Mouse (Mus musculus) stomach, embryonic 16.5 days (tissue): ENCODE results near the gene Chpf2. TPM values are rescaled to one million over a fixed set of nuclear protein-coding genes. Genes with fewer than 3 reads are reported as not detected.
"Not testable (repeated sequence)": the region's sequence is repeated elsewhere in the genome, so short reads cannot be mapped to it uniquely, and the experiment has no call there.

Experiments used
- ATAC-seq: fragments of 200-750 bp; cut with Nextera tagmentation; 2 replicates; pipeline ENCODE4 v1.8.0; 2017; ENCODE audit warnings: moderate number of reproducible peaks, moderate TSS enrichment; ENCODE audit not compliant: insufficient read depth, low FRiP score
- H3K27ac ChIP-seq: fragments of 300-500 bp; sonication (generic); 2 replicates; pipeline ENCODE4 v1.5.1; 2014; ENCODE audit warnings: low read length
- H3K27me3 ChIP-seq: fragments of 300-500 bp; sonication (generic); 2 replicates; pipeline ENCODE4 v1.6.1; 2014; ENCODE audit warnings: low read length, control low read depth, mixed read lengths; ENCODE audit not compliant: control insufficient read depth, insufficient read depth
- H3K36me3 ChIP-seq: fragments of 300-500 bp; sonication (generic); 2 replicates; pipeline ENCODE4 v1.6.1; 2014; ENCODE audit warnings: low read length; ENCODE audit not compliant: control insufficient read depth, insufficient read depth
- H3K4me1 ChIP-seq: fragments of 300-500 bp; sonication (generic); 2 replicates; pipeline ENCODE4 v1.6.1; 2014; ENCODE audit warnings: low read length, control low read depth, mixed read lengths; ENCODE audit not compliant: control insufficient read depth, insufficient read depth
- H3K4me2 ChIP-seq: fragments of 300-500 bp; sonication (generic); 2 replicates; pipeline ENCODE4 v1.6.1; 2014; ENCODE audit warnings: low read depth, low read length, mixed read lengths
- H3K4me3 ChIP-seq: fragments of 300-500 bp; sonication (generic); replicated peaks from 2 replicates; pipeline ENCODE4 v1.5.1; 2014; ENCODE audit warnings: mild to moderate bottlenecking, low read length
- H3K9ac ChIP-seq: fragments of 300-500 bp; sonication (generic); 2 replicates; pipeline ENCODE4 v1.6.1; 2014; ENCODE audit warnings: low read length
- H3K9me3 ChIP-seq: fragments of 300-500 bp; sonication (generic); replicated peaks from 2 replicates; pipeline ENCODE4 v1.6.1; 2016; ENCODE audit warnings: low read length, control low read depth; ENCODE audit not compliant: control insufficient read depth
- WGBS: fragments of 180-500 bp; shearing (Covaris S2); extraction: QIAGEN DNeasy Blood & Tissue Kit; methylation state at CpG from one replicate; pipeline ENCODE4 v1.1.7; 2014; 5-methylcytosine and 5-hydroxymethylcytosine counted together
- polyA plus RNA-seq: library from polyadenylated mRNA; unstranded; fragments of >200 nt; fragmentation: Nextera tagmentation; extraction: Ambion mirVana; gene quantifications from 2 replicates; pipeline ENCODE4 v1.2.1, GENCODE M21; 2015

Chpf2 gene
- polyA plus RNA-seq, 1 experiment from 2014 or later: 21.8 TPM

DNA sequence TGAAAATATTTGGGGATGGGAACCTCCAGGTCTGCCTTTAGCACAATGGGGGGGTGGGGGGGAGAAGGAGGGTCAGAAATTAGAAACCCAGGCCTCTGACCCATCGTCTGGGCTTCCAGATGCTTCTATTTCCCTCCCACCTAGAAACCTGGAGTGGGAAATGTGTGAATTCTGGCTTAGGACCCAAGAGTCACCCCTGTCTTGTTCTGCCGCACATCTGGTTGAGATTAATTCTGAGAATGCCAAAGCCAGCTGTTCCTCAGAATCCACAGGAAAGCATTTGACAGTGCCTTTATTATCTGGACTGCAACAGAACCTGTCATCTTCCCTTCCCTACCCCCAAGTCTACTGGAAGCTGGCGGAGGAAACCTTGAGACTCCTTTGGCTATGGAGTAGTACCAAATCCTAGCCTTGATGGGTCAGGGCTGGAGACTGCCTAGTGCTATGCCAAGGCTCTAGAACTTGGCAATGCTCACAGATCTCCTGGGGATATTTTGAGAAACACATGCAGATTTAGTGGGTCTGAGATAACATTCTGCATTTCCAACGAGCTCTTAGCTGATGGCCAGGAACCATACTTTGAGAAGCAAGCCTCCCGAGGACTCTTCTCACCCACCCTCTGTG is 32.8 kb upstream of the Chpf2 start:
- H3K4me2 ChIP-seq: no peak overlapping the region
- 55% methylated on average over 5 of the region's 5 CpGs for WGBS
- H3K9me3 ChIP-seq: no peaks in the 10 kb centered on the region
- H3K36me3 ChIP-seq: no peaks in the 10 kb centered on the region
- H3K27me3 ChIP-seq: no peaks in the 10 kb centered on the region; the same call in 1 of the 2 replicates
- peaks cover 8% of the 10 kb centered on the region; the same call in 1 of the 2 replicates for H3K4me1 ChIP-seq
- H3K9ac ChIP-seq: no peak overlapping the region
- H3K4me3 ChIP-seq: no peak overlapping the region
- no peak for ATAC-seq
- no peak overlapping the region for H3K27ac ChIP-seq

DNA sequence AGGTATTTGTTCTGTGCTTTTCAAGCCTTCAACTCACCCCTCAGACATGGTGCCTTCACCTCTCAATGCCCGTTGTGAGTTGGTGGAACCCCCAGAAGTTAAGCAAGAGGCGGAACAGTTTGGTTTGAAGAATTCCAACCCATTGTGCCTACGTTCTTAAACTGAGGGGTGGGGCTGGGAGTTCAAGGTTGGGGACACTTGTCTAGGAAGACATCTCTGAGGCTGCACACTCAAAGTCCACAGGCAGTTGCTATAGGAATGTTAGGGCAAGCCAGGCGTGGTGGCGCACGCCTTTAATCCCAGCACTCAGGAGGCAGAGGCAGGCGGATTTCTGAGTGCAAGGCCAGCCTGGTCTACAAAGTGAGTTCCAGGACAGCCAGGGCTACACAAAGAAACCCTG is 31.2 kb upstream of the Chpf2 start:
- not testable (repeated sequence) for ATAC-seq, H3K27ac ChIP-seq, H3K9ac ChIP-seq, H3K9me3 ChIP-seq, H3K4me1 ChIP-seq, H3K36me3 ChIP-seq, H3K4me3 ChIP-seq, H3K27me3 ChIP-seq, H3K4me2 ChIP-seq
- WGBS: 89% methylated on average over 7 of the region's 7 CpGs

GRCm38 (mm10) chr5:24556709-24557108 is 29.8 kb upstream of the Chpf2 start, which contains the start of gene 4931409K22Rik:
Gene 4931409K22Rik, minus strand, starts transcription at chr5:24556809.
- H3K4me1 ChIP-seq: no peaks in the 10 kb centered on the region
- no peak within 1 kb of the TSS for H3K27ac ChIP-seq
- 68% methylated on average over 2 of the region's 2 CpGs for WGBS
- ATAC-seq: no peak
- H3K9ac ChIP-seq: no peak within 1 kb of the TSS
- H3K9me3 ChIP-seq: no peaks in the 10 kb centered on the region
- H3K4me3 ChIP-seq: no peak within 1 kb of the TSS
- no peaks in the 10 kb centered on the region for H3K36me3 ChIP-seq
- H3K27me3 ChIP-seq: no peaks in the 10 kb centered on the region; the same call in 1 of the 2 replicates
- H3K4me2 ChIP-seq: no peak within 1 kb of the TSS

GRCm38 (mm10) chr5:24575948-24576347 is 10.6 kb upstream of the Chpf2 start:
- Histone ChIP-seq H3K36me3 (peaks cover 28% of the 10 kb centered on the region), H3K4me3 (peak overlapping the region; percentile 91; the same call in 1 of the 2 replicates), H3K27me3 (no peaks in the 10 kb centered on the region), H3K4me2 (peak overlapping the region; percentile 73), H3K9me3 (no peaks in the 10 kb centered on the region), H3K9ac (peak overlapping the region; percentile 89), H3K4me1 (peaks cover 9% of the 10 kb centered on the region), H3K27ac (no peak overlapping the region)
- no peak for ATAC-seq
- WGBS: 85% methylated on average over 1 of the region's 1 CpGs

DNA sequence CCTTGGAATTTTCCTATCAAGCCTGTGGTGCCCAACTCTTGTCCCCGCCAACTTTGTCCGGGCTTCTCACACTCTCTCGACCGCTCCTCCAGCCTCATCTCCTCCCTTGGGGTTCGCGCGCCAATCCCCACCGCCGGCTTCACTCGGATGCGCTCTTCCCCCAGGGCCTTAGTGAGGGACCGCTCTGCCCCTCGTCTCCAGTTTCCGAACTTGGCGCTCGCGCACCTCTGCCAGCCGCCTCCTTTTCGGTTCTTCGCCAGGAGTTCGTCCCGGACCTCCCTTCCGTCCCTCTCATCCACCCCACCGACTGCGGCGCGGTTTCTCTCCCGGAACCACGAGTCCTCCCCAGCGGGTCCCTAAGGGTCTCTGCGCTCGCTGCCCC is 9.7 kb upstream of the Chpf2 start:
- Histone ChIP-seq H3K4me1 (peaks cover 9% of the 10 kb centered on the region), H3K4me3 (peak overlapping the region; percentile 91), H3K36me3 (peaks cover 22% of the 10 kb centered on the region; the same call in 1 of the 2 replicates), H3K9ac (peak overlapping the region; percentile 89), H3K9me3 (no peaks in the 10 kb centered on the region), H3K4me2 (peak overlapping the region; percentile 73), H3K27ac (peak overlapping the region; percentile 74), H3K27me3 (no peaks in the 10 kb centered on the region)
- peak; percentile 18 for ATAC-seq
- under 1% methylated on average over 32 of the region's 32 CpGs for WGBS

DNA sequence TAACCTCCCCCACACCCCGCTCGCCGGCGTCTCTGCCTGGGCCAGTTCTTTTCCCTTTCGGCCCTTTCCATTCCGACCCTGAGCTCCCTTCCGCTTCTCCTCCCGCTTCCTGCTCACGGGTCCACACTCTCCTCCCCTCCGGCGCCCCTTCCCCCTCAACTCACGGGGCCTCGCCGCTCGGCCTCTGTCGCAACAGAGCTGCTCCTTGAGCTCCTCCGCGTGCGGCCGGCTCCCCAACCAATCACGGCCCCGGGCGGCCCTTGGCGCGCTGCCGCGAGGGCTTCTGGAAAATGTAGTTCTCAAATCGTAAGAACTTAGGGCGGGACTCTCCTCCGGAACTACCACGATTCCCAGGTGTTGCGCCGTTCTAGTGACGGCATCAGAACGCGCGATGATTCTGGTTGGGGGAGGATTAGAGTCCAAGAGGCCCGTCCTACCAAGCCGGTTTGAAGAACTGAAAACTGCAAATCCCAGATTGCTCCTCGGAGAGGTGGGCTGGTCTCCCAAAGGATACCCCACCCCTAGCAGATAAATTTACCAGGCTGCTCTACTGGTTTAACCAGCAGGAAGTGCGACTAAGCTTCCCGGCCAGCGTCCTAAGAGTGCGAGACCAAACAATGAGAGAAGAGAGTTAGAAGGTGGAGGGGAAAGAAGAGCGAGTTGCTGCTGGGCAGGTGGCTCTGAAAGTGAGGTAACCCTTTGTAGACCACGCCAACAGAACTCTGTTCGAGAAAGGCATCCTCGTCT is 9.2 kb upstream of the Chpf2 start, which contains the start of gene Abcf2:
TSS of gene Abcf2 (minus strand) at position 285 of the 747 bp plus-strand sequence.
- peak within 1 kb of the TSS; percentile 89 for H3K9ac ChIP-seq
- H3K9me3 ChIP-seq: no peaks in the 10 kb centered on the region
- H3K4me1 ChIP-seq: peaks cover 9% of the 10 kb centered on the region
- peaks cover 19% of the 10 kb centered on the region; the same call in 1 of the 2 replicates for H3K36me3 ChIP-seq
- H3K27me3 ChIP-seq: no peaks in the 10 kb centered on the region
- H3K4me3 ChIP-seq: peak within 1 kb of the TSS; percentile 91
- peak within 1 kb of the TSS; percentile 88 for H3K27ac ChIP-seq
- WGBS: under 1% methylated on average over 48 of the region's 48 CpGs
- peak within 1 kb of the TSS; percentile 73 for H3K4me2 ChIP-seq
- peak; percentile 98 for ATAC-seq

DNA sequence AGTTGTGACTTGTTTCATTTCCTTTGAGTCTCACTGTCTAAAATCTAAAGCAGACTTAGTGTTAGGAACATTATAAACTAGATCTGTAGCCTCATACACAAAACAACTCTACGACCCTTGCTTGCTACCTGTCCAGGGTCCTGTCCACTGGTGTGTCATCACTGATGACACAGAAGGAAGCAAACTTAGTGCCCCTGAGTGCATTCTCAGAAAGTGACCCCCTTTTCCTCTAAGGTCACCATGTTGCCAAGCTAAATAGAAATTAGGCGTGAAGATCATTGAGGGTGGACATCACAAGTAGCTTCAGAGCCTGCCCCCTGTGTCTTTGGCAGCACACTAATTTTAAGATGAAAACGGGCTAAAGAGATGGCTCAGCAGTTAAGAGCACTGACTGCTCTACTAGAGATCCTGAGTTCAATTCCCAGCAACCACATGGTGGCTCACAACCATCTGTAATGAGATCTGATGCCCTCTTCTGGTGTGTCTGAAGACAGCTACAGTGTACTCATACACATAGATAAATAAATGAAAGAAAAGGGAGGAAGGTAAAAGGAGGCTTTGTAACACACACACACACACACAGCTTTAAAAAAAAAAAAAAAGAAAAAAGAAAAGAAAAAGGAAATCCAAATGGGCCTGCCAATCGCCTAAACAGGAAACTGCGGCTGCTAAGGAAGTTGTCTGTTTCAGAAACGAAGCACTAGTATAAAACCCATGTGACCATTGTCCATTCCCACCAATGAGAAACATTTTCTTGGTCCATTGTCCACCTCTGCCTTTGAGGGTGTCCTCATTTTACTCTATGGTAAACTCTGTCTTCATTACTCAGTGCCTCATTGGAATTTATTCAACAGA is 8.2 kb upstream of the Chpf2 start:
- H3K4me2 ChIP-seq: peak overlapping the region; percentile 57
- H3K9me3 ChIP-seq: no peaks in the 10 kb centered on the region
- H3K27ac ChIP-seq: peak overlapping the region; percentile 88
- no peaks in the 10 kb centered on the region for H3K27me3 ChIP-seq
- H3K9ac ChIP-seq: peak overlapping the region; percentile 70
- WGBS: 65% methylated on average over 6 of the region's 6 CpGs
- H3K4me3 ChIP-seq: peak overlapping the region; percentile 91
- no peak for ATAC-seq
- H3K4me1 ChIP-seq: peaks cover 9% of the 10 kb centered on the region
- H3K36me3 ChIP-seq: peaks cover 11% of the 10 kb centered on the region; the same call in 1 of the 2 replicates

GRCm38 (mm10) chr5:24586106-24586505 is 435 bp upstream of the Chpf2 start:
- peak overlapping the region; percentile 70 for H3K27ac ChIP-seq
- ATAC-seq: 0 out of 2 replicates have a peak, but pooled peaks have one; percentile 15
- H3K4me2 ChIP-seq: peak overlapping the region; percentile 92
- peak overlapping the region; percentile 90 for H3K4me3 ChIP-seq
- H3K4me1 ChIP-seq: peaks cover 15% of the 10 kb centered on the region
- 12% methylated on average over 8 of the region's 8 CpGs for WGBS
- no peaks in the 10 kb centered on the region for H3K9me3 ChIP-seq
- no peaks in the 10 kb centered on the region for H3K36me3 ChIP-seq
- H3K9ac ChIP-seq: peak overlapping the region; percentile 87
- no peaks in the 10 kb centered on the region for H3K27me3 ChIP-seq
